Mouse (Mus musculus) cerebellum, adult 2 months (tissue): ENCODE measurements around the gene Tm7sf2.

Source experiments
- CTCF ChIP-seq: fragments of 200-500 bp; IDR thresholded peaks from 2 replicates; pipeline ENCODE4 v1.5.1; 2011; ENCODE audit warnings: low read depth, mild to moderate bottlenecking, control low read depth, low read length, moderate library complexity, borderline replicate concordance; ENCODE audit not compliant: insufficient read depth
- POLR2A ChIP-seq: fragments of 200-500 bp; IDR thresholded peaks from 2 replicates; pipeline ENCODE4 v1.6.1; 2011; ENCODE audit warnings: low read length, control low read depth, borderline replicate concordance; ENCODE audit not compliant: insufficient read depth

DNA sequence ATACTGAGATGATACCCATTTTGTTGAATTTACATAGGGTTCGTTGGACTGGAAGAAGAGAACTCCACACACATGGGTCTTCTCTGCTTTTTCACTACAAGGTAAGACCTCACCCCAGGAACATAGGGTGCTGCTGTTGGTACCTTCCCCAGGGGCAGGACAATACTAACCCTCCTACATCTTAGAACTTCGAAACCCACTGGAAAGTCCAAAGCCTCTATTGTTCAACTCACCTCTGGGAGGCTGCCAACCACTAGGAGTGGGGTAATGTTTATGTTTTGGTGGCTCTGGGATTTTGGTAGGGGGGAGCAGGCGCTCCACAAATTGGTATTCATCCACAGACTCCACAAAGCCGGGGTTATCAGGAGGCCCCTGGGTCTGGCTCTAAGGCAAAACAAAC lies 11.5 kb downstream of the Tm7sf2 start:
- TF ChIP-seq POLR2A (no peak), CTCF (no peak)
